Mouse (Mus musculus): ENCODE measurements around the gene Stim2.

DNA sequence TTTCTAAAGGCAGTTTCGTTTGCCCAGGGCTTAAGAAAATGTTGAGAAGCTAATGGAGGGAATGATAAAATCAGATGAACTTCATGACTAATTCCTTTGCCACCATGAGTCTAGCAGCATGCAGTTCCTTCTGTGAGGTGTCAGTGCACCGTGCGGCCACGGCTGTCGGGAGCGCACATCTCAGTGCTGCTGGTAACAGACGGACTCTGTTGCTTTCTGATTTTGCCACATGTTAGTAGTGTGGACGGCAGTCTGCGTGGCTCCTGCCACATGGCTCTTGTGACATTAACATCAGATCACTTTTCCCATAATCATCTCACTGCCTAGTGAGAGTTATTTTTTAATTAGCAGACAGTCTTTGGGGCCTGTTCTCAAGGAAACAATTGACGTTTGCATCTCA lies 118.2 kb downstream of the Stim2 start:
- TF ChIP-seq CHD1 (IDR thresholded peaks at IDR 0.05; ENCODE audit: low read depth, low read length) (no peak), JUND (conservative IDR thresholded peaks at IDR 0.05; ENCODE audit: low read depth, low read length) (no peak), E2F4 (IDR thresholded peaks at IDR 0.05; ENCODE audit: insufficient replicate concordance, low read depth, low read length) (no peak)

All from CH12.LX (cell line).